Mouse (Mus musculus): ENCODE measurements around the gene Tcp11l2.

Gene Tcp11l2

GRCm38 (mm10) chr10:84654029-84654428, 77.6 kb downstream of the Tcp11l2 start:
- DNase-seq (ENCODE audit: low spot score in 2 of 2): no peak

- no peak for DNase-seq (ENCODE audit: low spot score in 2 of 2)
Measured at GRCm38 (mm10) chr10:84654731-84655130, 78.3 kb downstream of the Tcp11l2 start.

- DNase-seq (ENCODE audit: low spot score in 2 of 2): no peak
Measured at GRCm38 (mm10) chr10:84656618-84657017, 80.2 kb downstream of the Tcp11l2 start.

DNA sequence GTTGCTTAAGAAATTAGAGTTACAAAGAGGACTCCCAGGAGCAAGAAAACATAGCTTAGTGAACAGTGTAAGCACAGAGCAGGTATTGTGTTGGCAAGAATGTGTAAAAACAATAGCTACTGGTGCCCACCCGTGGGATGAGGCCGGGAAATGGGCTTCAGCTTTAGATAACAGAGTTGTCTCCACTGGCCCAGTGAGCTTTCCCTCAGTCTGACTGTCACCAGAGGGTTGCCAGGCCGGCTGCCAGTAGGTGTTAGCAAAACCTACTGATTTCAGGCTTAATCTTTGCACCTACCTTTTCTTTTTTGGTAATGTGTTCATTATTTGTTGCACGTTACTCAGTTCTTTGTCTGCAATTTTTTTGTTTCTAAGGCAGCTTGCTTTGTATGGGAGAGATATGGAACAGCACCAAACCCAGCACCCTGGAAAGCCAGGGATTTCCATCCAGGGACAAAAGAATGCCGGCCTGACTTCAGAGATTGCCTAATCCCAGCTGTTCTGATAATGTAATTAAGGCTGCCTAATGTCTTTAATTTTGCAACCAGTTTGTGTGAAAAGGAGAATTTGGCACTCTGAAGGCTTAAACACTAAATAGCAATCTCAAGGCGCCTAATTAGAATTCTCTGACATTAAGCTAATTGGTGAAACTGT, 81.1 kb downstream of the Tcp11l2 start:
- no peak for DNase-seq (ENCODE audit: low spot score in 2 of 2)

- DNase-seq (ENCODE audit: low spot score in 2 of 2): no peak
Measured at GRCm38 (mm10) chr10:84658088-84658848, 81.8 kb downstream of the Tcp11l2 start.

- DNase-seq (ENCODE audit: low spot score in 2 of 2): no peak
Measured at GRCm38 (mm10) chr10:84659281-84659680, 82.9 kb downstream of the Tcp11l2 start.

DNA sequence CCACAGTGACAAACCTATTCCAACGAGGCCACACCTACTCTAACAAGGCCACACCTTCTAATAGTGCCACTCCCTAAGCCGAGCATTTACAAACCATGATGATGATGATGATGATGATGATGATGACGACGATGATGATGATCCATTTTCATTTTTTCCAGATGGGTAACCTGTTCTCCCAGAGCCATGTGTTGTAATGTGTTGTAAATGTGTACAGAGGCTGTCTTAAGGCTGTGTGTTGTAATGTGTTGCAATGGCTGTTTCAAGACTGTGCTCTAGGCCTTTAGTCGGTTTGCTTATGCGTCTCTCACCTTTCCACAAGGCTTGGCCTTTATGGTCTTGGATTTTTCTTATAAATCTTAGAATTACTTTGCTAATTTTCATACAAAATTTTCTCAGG, 85.7 kb downstream of the Tcp11l2 start:
- no peak for DNase-seq (ENCODE audit: low spot score in 2 of 2)
